ENCODE assay signal across 16 mouse cellular contexts in the genomic region with DNA sequence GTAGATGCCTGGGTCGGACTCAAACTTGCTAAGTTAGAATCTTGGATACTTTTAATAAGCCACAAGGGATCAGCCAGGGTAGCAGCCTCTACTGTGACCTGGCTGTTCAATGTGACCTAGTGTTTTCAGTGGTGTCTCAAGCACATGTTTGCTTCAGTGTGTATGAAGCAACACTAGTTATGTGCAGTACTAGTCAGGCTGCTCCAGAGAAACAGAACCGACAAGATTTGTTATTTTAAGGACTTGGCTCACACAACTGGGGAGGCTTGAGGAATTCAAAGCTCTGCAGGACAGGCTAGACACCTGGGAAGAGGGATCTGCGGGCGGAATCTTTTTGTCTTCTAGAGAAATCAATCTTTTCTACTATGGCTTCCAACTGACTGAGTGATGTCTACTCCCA.
"Had no signal": no experiment of that assay in that cellular context is flagged by ENCODE, and none has a peak within 500 bp of the region (broad histone marks: within the 10 kb centered on the region; RNA-seq: fewer than 3 reads in every experiment).

No protein-coding gene starts in this region.

- H3K36me3 ChIP-seq: liver, embryonic 15.5 days; lung, embryonic 15.5 days; midbrain, embryonic 13.5 days; midbrain, embryonic 15.5 days; neural tube, embryonic 12.5 days; stomach, embryonic 15.5 days had no signal

- ATAC-seq: midbrain, embryonic 13.5 days; midbrain, embryonic 15.5 days had no signal

- H3K27ac ChIP-seq: liver, embryonic 15.5 days; lung, embryonic 15.5 days; macrophage; midbrain, embryonic 13.5 days; midbrain, embryonic 15.5 days; neural tube, embryonic 12.5 days; stomach, embryonic 15.5 days; stomach, postnatal 0 days had no signal

- H3K4me3 ChIP-seq: liver, embryonic 15.5 days; lung, embryonic 15.5 days; megakaryocyte, embryonic 14.5 days; midbrain, embryonic 13.5 days; midbrain, embryonic 15.5 days; neural tube, embryonic 12.5 days; stomach, embryonic 15.5 days had no signal

- H3K9ac ChIP-seq: liver, embryonic 15.5 days; lung, embryonic 15.5 days; midbrain, embryonic 13.5 days; midbrain, embryonic 15.5 days; neural tube, embryonic 12.5 days; stomach, embryonic 15.5 days had no signal

- H3K4me2 ChIP-seq: liver, embryonic 15.5 days; lung, embryonic 15.5 days; midbrain, embryonic 11.5 days; midbrain, embryonic 13.5 days; midbrain, embryonic 15.5 days; neural tube, embryonic 12.5 days; stomach, embryonic 15.5 days had no signal

- H3K27me3 ChIP-seq: liver, embryonic 15.5 days; lung, embryonic 15.5 days; megakaryocyte, embryonic 14.5 days; midbrain, embryonic 13.5 days; midbrain, embryonic 15.5 days; neural tube, embryonic 12.5 days; stomach, embryonic 15.5 days had no signal

- H3K9me3 ChIP-seq: liver, embryonic 15.5 days; lung, embryonic 15.5 days; megakaryocyte, embryonic 14.5 days; midbrain, embryonic 13.5 days; midbrain, embryonic 15.5 days; neural tube, embryonic 12.5 days; stomach, embryonic 15.5 days had no signal

- H3K4me1 ChIP-seq: liver, embryonic 15.5 days; lung, embryonic 15.5 days; midbrain, embryonic 13.5 days; midbrain, embryonic 15.5 days; neural tube, embryonic 12.5 days; stomach, embryonic 15.5 days had no signal

- DNase-seq: lung, adult 2 months; lung, postnatal 10 days; right cerebral cortex, postnatal 14 days; thymus, adult 2 months; thymus, postnatal 25 days; thymus, postnatal 4 days had no signal
